Comparison of ENCODE assay signal across 9 mouse cellular contexts in genomic region chr2:138405753-138406528, GRCm38 (mm10).
DNase-seq lines count a peak whose midpoint lies in the region; ATAC-seq lines count a peak whose summit lies in the region.
"Had no signal": no experiment of that assay in that cellular context is flagged by ENCODE, and none has a peak within 500 bp of the region (broad histone marks: within the 10 kb centered on the region; RNA-seq: fewer than 3 reads in every experiment).

No protein-coding gene starts in this region.

- ATAC-seq in forebrain, embryonic 11.5 days (replicated peaks; ENCODE audit: low FRiP score): peak; percentile 95
- ATAC-seq in midbrain, embryonic 13.5 days: peak; percentile 93

- no peaks in the 10 kb centered on the region for H3K36me3 ChIP-seq in forebrain, embryonic 11.5 days (ENCODE audit: control insufficient read depth, insufficient read depth, low read length)
- no peaks in the 10 kb centered on the region for H3K36me3 ChIP-seq in midbrain, embryonic 13.5 days
- H3K36me3 ChIP-seq: G1E had no signal

- 10% methylated on average over 4 of the region's 4 CpGs for WGBS in forebrain, embryonic 11.5 days
- 2% methylated on average over 4 of the region's 4 CpGs for WGBS in midbrain, embryonic 13.5 days

- H3K9me3 ChIP-seq in forebrain, embryonic 11.5 days (ENCODE audit: control insufficient read depth, low read length): no peaks in the 10 kb centered on the region
- no peaks in the 10 kb centered on the region for H3K9me3 ChIP-seq in midbrain, embryonic 13.5 days

- H3K4me1 ChIP-seq in forebrain, embryonic 11.5 days (replicated peaks; ENCODE audit: control insufficient read depth, insufficient read depth, low read length): no peaks in the 10 kb centered on the region; the same call in 1 of the 2 replicates
- peaks cover 10% of the 10 kb centered on the region for H3K4me1 ChIP-seq in midbrain, embryonic 13.5 days (replicated peaks)

- no peak overlapping the region for H3K27ac ChIP-seq in forebrain, embryonic 11.5 days (ENCODE audit: low read depth, low read length)
- peak overlapping the region; percentile 39; the same call in 1 of the 2 replicates for H3K27ac ChIP-seq in midbrain, embryonic 13.5 days

- H3K9ac ChIP-seq in forebrain, embryonic 11.5 days (ENCODE audit: low read length): no peak overlapping the region
- no peak overlapping the region for H3K9ac ChIP-seq in midbrain, embryonic 13.5 days (replicated peaks)

- no peak overlapping the region for H3K4me3 ChIP-seq in forebrain, embryonic 11.5 days (ENCODE audit: low read depth, low read length)
- H3K4me3 ChIP-seq in midbrain, embryonic 13.5 days (replicated peaks): no peak overlapping the region

- H3K27me3 ChIP-seq in forebrain, embryonic 11.5 days (ENCODE audit: control insufficient read depth, insufficient read depth, low read length): peaks cover 3% of the 10 kb centered on the region; the same call in 1 of the 2 replicates
- H3K27me3 ChIP-seq in midbrain, embryonic 13.5 days: no peaks in the 10 kb centered on the region

- peak; percentile 9 for DNase-seq in kidney, postnatal 10 days
- no peak for DNase-seq in kidney, postnatal 25 days
- DNase-seq in forebrain, embryonic 11.5 days (ENCODE audit: low spot score): peak; percentile 58
- peak; percentile 63 for DNase-seq in layer of hippocampus, adult 9-11 months
- DNase-seq in yolk sac, embryonic 10.5 days (ENCODE audit: low spot score): no peak
- no peak for DNase-seq in kidney, adult 9 months
- no peak for DNase-seq in spleen, postnatal 14 days (ENCODE audit: low spot score in 2 of 2)

- no peak overlapping the region for H3K4me2 ChIP-seq in forebrain, embryonic 11.5 days (ENCODE audit: low read depth, low read length, severe bottlenecking)
- H3K4me2 ChIP-seq in midbrain, embryonic 13.5 days (replicated peaks): no peak overlapping the region

Comparison
In these comparisons a context has a peak if more than half of its experiments do, and no peak if none do; other contexts are left out.
1. DNase-seq: peak in kidney, postnatal 10 days (single experiment), forebrain, embryonic 11.5 days (single experiment) and layer of hippocampus, adult 9-11 months (single experiment); none in kidney, postnatal 25 days (0 of 2), yolk sac, embryonic 10.5 days (single experiment), kidney, adult 9 months (single experiment) and spleen, postnatal 14 days (0 of 2).